Mouse (Mus musculus): Measurements from ENCODE around the gene Slc10a2. TPM values are rescaled to one million over a fixed set of nuclear protein-coding genes. Genes with fewer than 3 reads are reported as not detected.
"Not testable (repeated sequence)": the region's sequence is repeated elsewhere in the genome, so short reads cannot be mapped to it uniquely, and the experiment has no call there.

Slc10a2 gene
- not detected in 2 replicates for total RNA-seq (2015; ENCODE audit: low replicate concordance)
- total RNA-seq (2017; ENCODE audit: low replicate concordance) = not detected in 2 replicates

- ATAC-seq (replicated peaks; ENCODE audit: low FRiP score, poor library complexity, severe bottlenecking) = no peak
Observed at GRCm38 (mm10) chr8:5105186-5105585, at the start of gene Slc10a2. Gene Slc10a2 (minus strand): TSS chr8:5105351.

DNA sequence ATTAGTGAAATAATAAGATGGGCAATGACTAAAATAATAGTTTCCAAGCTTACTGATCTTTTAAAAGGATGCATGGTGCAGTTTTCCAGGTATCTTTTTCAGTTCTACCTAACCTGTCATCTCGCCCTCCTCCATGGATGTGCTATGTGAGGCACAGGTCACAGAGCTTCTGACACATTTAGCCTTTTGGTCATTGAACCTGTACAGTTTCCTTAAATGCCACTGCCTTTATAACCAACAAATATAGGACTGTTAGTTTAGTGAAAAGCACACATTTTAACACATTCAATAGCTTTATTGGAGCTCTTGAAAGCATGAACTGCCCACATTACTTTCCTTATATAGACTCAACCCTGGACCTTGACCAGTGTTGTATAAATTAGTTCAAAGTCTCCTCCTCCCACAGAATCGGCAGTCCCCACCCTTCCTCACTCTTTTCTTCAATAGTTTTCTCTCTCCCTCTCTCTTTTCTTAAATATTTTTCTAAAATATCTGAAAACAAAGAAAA lies 24.2 kb upstream of the Slc10a2 start:
- no peak for ATAC-seq (replicated peaks; ENCODE audit: low FRiP score, poor library complexity, severe bottlenecking)

DNA sequence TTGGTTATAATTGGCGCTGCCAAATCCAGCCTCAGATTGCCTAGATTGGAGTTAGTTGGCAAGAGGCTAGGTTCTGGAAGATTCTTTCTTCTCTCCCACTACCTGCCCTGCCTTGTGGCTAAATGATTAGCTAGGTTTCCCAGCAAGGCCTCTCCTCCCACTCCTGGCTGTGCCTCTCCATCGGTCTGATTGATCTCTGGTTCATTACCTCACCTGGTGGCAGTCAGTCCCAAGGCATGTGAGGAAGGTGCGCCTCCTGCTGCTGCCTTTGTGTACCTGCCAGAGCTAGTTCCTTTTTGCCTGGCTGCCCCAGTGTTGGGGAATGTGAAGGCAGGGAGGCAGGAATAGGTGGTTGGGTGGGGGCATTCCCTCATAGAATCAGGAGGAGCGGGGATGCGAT lies 1.7 kb upstream of the Slc10a2 start:
- no peak for ATAC-seq (replicated peaks; ENCODE audit: low FRiP score, poor library complexity, severe bottlenecking)

DNA sequence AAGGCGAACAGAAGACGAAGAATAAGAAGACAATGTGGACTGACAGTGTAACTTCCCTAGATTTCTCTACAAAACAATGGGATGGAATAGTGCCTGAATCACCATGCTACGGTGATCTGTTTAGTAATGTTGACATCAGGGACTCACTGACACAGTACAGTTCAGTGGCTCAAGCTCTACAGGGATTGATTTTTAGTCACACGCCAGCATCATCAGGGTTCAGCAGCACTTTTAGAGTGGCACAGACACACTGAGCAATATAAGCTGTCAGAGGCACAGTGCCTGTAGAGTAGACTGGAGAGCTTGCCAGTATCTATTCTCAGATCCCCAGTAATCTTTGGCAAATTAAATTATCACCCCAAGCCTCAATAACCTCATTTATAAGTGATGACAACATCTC lies 9.8 kb downstream of the Slc10a2 start:
- ATAC-seq (replicated peaks; ENCODE audit: low FRiP score, poor library complexity, severe bottlenecking) = no peak

- ATAC-seq (replicated peaks; ENCODE audit: low FRiP score, poor library complexity, severe bottlenecking) = not testable (repeated sequence)
Observed at GRCm38 (mm10) chr8:5093991-5094390, 11.2 kb downstream of the Slc10a2 start.

GRCm38 (mm10) chr8:5073654-5074293 lies 31.4 kb downstream of the Slc10a2 start:
- no peak for ATAC-seq (replicated peaks; ENCODE audit: low FRiP score, poor library complexity, severe bottlenecking)

DNA sequence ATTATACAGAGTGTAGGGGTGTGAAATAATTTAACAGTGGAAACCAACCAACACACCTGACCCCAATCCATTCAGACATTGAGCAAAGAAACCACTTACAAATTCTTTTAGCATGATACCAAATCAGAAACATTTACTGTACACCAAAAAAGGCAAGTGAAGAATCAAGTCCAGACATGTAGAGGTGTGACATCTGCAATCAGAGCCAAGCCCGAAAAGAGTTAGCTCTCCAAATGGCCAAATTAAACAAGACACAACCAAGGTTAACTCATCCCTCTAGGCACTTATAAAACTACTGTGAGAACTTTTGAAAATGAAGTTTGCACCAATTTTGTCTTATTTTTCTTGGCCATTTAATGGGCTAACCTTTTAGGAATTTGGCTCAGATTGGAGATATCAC lies 46.3 kb downstream of the Slc10a2 start:
- no peak for ATAC-seq (replicated peaks; ENCODE audit: low FRiP score, poor library complexity, severe bottlenecking)

DNA sequence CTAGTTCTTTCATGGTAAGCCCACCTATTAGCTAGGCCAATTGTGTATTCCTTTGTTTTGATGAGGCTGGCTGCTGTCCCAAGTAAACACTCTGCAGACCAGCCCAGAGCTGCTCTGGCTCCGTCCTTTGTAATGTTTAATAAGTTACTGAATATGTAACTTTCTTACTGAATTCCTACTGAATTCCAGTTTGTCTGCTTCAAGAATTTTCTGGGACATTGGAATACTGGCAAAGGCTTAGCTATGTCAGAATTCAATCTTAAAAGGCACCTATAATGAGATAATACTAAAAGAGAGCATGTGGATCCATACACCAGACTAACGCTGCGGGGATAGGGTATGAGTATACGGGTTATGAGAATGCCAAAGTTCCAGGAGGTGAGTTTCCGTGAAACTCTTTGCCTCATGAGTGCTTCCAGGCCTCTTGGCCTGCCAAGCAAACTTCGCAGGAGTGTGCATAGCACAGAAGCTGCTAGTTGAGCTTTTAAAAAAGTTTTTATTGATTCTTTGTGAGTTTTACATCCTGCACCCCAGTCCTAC lies 60.7 kb downstream of the Slc10a2 start:
- ATAC-seq (replicated peaks; ENCODE audit: low FRiP score, poor library complexity, severe bottlenecking) = not testable (repeated sequence)

DNA sequence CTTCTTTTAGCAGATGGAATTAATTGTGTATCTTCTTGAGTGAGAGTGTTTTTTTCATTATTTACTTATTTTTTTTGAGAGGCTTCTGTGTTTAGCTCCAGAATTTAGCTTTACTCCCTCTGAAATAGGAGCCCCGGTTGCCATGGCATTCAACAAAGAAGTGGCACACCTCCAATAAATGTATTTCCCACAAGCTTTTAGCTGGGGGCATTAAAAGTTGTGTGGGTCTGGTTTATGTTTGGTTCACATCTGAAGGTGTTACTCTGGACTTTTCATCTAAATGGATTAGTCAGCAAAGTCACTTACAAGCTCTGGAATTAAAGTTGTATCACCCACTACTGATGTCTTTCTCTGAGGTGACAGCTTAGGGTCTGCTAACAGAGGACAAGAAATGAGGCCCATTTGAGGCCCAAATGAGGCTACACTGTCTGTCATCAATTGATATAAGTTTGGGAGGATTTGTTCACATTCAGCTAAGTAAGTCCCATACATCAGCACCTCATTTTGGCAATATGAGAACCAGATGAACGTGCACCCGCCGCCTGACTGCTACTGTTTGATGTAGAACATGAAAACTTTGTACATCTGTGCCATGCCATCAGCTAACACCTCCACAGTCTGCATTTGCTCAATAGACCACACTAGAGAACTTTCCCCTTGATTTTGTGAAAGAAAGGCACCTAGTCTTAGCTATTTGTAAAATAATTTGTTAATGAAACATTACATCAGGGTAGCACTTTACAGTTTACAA lies 66.2 kb downstream of the Slc10a2 start:
- ATAC-seq (replicated peaks; ENCODE audit: low FRiP score, poor library complexity, severe bottlenecking) = no peak

Data from erythroid progenitor cell, adult 5-6 weeks (primary cell).